Mouse (Mus musculus) common myeloid progenitor, adult 5-6 weeks (primary cell): ENCODE data around the gene Sgip1. TPM values are rescaled to one million over a fixed set of nuclear protein-coding genes. Genes with fewer than 3 reads are reported as not detected.

Source experiments
- ATAC-seq: replicated peaks from 2 replicates; pipeline ENCODE4 v1.8.0; 2016; ENCODE audit warnings: low read depth, mild to moderate bottlenecking, moderate TSS enrichment, inconsistent platforms; ENCODE audit not compliant: poor library complexity, severe bottlenecking
- total RNA-seq: library from RNA; stranded (forward); fragments of 200-1000, 187-1606 nt; gene quantifications from 2 replicates; pipeline ENCODE4 v1.2.3, GENCODE M21; 2017

The Sgip1 gene
- total RNA-seq, 1 experiment from 2014 or later = 1.0 TPM

DNA sequence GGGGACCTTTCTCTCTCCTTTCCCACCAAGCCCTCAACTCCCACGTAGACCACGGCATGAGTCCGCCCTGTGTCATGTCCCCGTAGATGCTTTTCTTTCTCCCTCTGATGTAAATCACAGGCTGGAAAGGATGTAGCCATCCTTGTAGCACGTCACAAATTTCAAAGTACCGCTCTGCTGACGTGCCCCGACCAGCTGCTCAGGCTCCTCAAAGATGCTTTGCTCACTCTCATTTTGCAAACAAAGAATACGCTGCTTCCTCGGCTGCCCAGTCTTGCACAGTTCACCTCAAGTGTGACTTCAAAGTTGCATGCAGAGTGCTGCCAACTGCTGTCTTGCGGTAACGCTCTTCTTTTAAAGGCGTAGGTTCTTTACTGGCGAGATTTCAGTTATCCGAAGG, 226.7 kb downstream of the Sgip1 start:
- no peak for ATAC-seq

DNA sequence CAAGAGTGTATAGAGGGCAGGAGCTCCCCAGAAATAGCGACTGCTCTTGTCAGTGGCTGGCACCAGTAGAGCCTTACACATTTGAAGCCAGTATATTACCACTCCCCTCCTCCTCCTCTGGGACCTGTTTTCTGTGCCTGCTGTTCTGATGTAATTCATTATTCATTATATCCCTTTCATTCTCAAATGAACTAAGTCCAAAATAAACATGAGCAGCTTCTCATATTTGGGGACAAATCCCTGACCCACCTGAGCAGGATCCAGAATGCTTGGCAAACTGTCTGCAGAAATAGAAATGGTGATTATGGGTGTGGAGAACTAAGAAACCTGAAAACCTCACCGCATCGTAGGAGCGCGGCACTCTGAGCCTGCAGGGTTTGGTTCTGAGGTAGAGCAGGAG, 228.5 kb downstream of the Sgip1 start:
- no peak for ATAC-seq

DNA sequence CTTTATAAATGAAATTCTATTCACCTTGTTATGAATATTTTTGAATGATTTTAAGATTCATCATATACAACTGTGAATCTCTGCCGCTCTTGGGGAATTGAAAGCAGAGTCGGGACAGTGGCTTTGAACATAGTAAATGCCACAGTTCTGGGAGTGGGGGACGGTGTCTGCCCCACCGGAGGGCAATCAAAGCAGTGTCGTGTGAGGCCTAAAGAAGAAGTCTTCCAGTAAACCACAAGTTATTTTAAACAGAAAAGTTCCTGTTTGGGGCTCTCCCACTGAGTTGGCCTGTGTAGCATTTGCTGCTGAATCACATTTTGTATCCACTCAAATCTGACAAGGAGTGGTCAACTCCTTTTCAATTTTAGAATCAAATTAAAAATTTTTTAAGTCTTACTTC, 230.1 kb downstream of the Sgip1 start:
- ATAC-seq = peak; percentile 69

- ATAC-seq = peak; percentile 31; the same call in 1 of the 2 replicates
Measured at GRCm38 (mm10) chr4:102972071-102972470, 231.0 kb downstream of the Sgip1 start.

GRCm38 (mm10) chr4:102974172-102974571, 233.1 kb downstream of the Sgip1 start:
- no peak for ATAC-seq

DNA sequence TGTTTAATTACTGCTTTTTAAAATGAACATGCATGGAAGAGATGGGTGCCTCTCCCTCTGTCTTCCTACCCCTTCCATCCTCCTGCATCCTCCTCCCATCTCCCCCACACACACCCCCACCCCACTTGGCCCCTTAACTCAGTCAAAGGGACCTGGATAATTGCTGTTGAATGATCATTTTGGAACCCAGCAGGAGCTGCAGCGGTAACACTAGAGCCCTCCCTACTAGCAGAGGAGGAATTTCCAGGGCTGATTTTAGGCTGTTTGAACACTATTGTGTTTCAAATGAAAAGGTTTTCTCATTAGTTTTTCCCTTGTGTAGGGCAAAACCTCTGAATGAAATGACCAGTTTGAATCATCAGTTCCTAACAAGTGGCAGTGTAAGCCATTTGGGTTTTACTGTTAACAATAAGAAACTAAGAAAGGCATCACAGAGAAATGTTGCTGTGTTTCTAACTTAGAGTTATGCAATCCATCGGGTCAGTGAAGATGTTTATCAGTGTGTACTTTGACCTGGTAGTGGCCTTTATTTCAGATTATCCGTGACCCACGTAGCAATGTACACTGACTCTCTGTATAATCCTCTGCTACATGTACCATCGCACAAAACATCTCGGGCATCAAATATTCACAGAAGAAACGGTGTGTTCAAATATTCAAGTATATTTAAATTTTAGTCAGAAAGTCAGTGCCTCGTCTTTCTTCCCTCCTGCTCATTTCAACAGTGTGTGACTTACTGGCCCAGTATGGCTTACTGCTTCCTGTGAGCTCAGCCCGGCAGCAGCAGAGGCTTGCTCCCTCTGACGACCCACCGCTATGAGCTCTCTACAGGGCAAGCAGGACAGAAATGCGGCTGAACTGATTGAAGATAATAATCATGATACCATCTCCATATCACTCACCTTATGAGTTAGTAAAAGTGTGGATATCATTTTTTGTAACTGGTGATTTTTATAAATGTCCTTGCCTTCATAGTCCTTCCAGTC, 235.5 kb downstream of the Sgip1 start:
- ATAC-seq = no peak

GRCm38 (mm10) chr4:102977778-102978321, 236.8 kb downstream of the Sgip1 start:
- ATAC-seq = no peak

DNA sequence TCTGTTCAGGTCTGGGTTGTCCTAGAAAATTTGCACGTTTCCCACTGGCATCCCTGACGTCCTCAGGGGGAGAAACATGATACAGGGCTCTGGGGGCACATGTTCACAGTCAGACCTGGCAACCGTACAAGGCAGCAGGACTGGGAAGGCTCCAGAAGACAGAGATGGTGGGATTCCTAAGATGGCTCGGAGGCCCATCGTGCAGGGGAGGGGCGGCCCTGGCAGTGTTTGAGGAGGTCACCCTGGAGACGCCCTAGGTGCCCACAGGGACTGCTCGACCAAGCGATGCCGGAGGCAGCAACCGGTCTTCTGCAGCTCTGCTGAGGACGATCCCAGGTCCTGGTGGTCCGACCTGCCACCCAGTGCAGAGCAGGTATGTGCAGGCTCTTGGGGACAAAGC, 237.3 kb downstream of the Sgip1 start, which contains the start of gene Tctex1d1:
Gene Tctex1d1 (plus strand): TSS at position 167 of the 400 bp plus-strand sequence.
- ATAC-seq = peak; percentile 52

- peak; percentile 70 for ATAC-seq
Measured at GRCm38 (mm10) chr4:102979385-102979784, 238.3 kb downstream of the Sgip1 start.

- no peak for ATAC-seq
Measured at GRCm38 (mm10) chr4:102981709-102982108, 240.6 kb downstream of the Sgip1 start.

DNA sequence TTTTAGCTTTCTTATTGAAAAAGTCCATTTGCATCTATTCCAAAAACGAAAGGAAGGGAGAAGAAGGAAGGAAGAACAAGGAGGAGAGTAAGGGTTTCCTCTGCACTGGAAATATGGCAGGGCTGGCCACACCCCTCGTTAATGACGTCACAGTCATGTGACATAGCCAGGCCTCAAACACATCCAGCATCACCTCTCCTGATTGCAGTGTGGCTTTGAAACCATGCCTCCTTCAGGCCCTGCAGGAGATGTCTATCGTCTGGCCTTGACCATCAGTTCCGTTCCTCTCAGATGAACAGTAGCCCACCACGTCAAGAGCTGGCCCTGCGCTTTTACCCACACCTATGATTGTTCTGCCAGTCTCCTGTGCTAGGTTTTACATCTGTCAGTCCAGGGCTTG, 245.1 kb downstream of the Sgip1 start:
- ATAC-seq = 0 out of 2 replicates have a peak, but pooled peaks have one; percentile 33

DNA sequence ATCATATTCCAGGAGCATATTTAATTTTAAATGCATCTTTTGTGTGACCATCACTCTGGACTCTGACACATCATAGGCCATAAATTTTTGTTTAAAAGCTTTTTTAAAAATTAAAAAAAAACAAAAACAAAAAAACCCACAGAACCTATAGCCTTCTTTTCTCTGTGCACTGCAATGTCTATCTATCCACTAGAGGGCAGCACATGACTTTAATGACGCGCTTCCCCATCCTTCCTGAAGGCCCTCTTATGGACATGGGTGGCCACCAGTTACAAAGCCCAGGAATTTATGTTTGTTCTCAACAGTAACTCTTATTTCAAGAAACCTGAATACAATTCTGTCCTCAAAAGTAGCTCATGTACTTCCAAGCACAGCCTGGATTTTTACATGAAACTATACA, 245.8 kb downstream of the Sgip1 start:
- peak; percentile 96 for ATAC-seq

DNA sequence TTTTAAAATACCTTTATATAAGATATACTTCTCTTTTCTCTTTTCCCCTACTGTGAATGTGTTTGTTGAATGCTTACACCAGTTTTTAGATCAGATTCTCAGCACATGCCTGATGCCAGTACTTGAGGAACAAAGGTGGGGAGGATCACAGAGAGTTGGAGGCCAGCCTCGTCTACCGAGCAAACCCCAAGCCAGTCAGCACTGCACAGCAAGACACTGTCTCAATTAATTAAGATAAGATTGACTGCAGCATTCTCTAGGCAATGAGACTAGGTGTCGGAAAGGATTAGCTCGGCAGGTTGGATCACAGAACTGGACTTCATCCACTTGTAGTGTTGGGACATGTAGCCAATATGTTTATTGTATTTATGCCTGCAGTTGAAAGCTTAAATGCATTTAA, 246.2 kb downstream of the Sgip1 start:
- no peak for ATAC-seq

DNA sequence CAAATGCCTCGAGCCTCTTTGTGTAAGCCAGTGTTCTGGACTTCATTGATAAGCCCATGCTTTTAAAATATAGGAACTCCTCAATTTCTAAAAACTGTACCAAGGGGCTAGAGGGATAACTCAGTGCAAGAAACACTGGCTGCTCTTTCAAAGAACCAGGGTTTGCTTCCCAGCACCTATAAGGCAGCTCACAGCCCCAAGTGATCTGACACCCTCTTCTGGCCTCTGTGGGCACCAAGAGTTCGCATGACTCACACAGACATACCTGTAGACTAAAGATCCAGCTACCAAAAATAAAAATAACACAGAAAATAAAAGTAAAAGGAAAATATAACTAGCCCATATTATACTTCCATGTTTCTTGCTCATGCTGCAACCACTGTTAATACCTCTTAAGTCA, 246.7 kb downstream of the Sgip1 start:
- ATAC-seq = no peak

DNA sequence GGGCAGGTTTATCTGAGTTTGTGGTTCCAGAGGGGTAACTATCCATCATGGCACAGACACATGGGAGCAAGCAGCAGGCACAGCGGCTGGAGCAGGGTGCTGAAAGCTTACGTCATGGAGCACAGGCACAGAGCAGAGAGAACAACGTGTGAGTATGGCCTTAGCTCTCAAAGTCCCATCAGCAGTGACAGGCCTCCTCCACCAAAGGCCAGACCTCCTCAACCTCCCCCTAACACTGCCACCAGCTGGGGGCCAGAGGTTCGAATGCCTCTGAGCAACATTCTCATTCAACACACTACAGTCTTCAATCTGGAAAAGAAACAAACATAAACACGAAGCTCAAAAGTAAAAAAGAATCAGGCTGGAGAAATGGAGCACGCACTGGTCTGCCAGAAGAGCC, 247.4 kb downstream of the Sgip1 start:
- no peak for ATAC-seq

- no peak for ATAC-seq
Measured at GRCm38 (mm10) chr4:102989391-102989790, 248.3 kb downstream of the Sgip1 start.

GRCm38 (mm10) chr4:102990016-102990415, 248.9 kb downstream of the Sgip1 start:
- ATAC-seq = no peak

GRCm38 (mm10) chr4:102990595-102991340, 249.7 kb downstream of the Sgip1 start:
- no peak for ATAC-seq

- ATAC-seq = no peak
Measured at GRCm38 (mm10) chr4:102991685-102992084, 250.6 kb downstream of the Sgip1 start.

GRCm38 (mm10) chr4:103004681-103005080, 263.6 kb downstream of the Sgip1 start:
- no peak for ATAC-seq
